Mouse (Mus musculus): ENCODE results near the gene Gm11037. TPM values are rescaled to one million over a fixed set of nuclear protein-coding genes. Genes with fewer than 3 reads are reported as not detected.

Gm11037 gene
- polyA plus RNA-seq, 1 experiment from 2014 or later: not detected

DNA sequence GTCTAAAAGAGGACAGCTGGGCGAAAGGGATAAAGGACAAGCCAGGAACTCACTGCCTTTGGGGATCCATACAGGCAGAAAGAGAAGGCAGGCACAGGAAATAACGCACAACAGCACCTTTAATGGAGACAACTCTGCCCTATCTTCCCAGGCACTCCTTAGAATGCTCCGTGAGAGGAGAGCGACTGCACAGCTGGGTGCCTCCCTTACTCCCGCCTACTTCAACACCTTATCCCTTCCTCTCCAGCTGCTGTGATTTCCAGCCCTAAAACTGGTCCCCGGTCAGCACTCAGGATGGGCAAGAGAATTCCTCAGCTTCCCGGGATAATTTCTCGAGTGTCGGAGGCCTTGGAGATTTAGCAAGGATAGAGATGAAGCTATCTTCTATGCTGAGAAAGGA, 37.6 kb downstream of the Gm11037 start:
- H3K9me3 ChIP-seq (ENCODE audit: control insufficient read depth, low read length): no peaks in the 10 kb centered on the region
- H3K9ac ChIP-seq (ENCODE audit: low read length): no peak overlapping the region
- no peak for TF ChIP-seq CTCF (IDR thresholded peaks at IDR 0.05; ENCODE audit: low read depth)
- no peak for TF ChIP-seq EP300 (optimal IDR thresholded peaks at IDR 0.05)
- ATAC-seq (ENCODE audit: low FRiP score, low TSS enrichment): no peak
- no peak overlapping the region for H3K27ac ChIP-seq (replicated peaks)
- H3K4me3 ChIP-seq (ENCODE audit: low read depth, low read length): no peak overlapping the region
- H3K4me1 ChIP-seq (replicated peaks; ENCODE audit: control insufficient read depth, insufficient read depth): peaks cover 5% of the 10 kb centered on the region; the same call in 1 of the 2 replicates
- H3K4me2 ChIP-seq (replicated peaks; ENCODE audit: low read depth): peak overlapping the region; percentile 29
- H3K27me3 ChIP-seq (ENCODE audit: control insufficient read depth, insufficient read depth, low read length): no peaks in the 10 kb centered on the region
- H3K36me3 ChIP-seq (ENCODE audit: control insufficient read depth, insufficient read depth, low read length): 0 out of 2 replicates have a peak, but pooled peaks cover 2% of the 10 kb centered on the region
- 42% methylated on average over 9 of the region's 9 CpGs for WGBS
- DNase-seq (ENCODE audit: low spot score): no peak

GRCm38 (mm10) chr2:131171401-131172104, 38.3 kb downstream of the Gm11037 start:
- DNase-seq (ENCODE audit: low spot score) (peak; percentile 56), ATAC-seq (ENCODE audit: low FRiP score, low TSS enrichment) (0 out of 2 replicates have a peak, but pooled peaks have one; percentile 27)
- H3K4me2 ChIP-seq (replicated peaks; ENCODE audit: low read depth): peak overlapping the region; percentile 29
- H3K27ac ChIP-seq (replicated peaks): no peak overlapping the region
- 36% methylated on average over 43 of the region's 43 CpGs for WGBS
- no peaks in the 10 kb centered on the region for H3K27me3 ChIP-seq (ENCODE audit: control insufficient read depth, insufficient read depth, low read length)
- 0 out of 2 replicates have a peak, but pooled peaks cover 2% of the 10 kb centered on the region for H3K36me3 ChIP-seq (ENCODE audit: control insufficient read depth, insufficient read depth, low read length)
- peak overlapping the region; percentile 27; the same call in 1 of the 2 replicates for H3K9ac ChIP-seq (ENCODE audit: low read length)
- H3K9me3 ChIP-seq (ENCODE audit: control insufficient read depth, low read length): no peaks in the 10 kb centered on the region
- peak overlapping the region; percentile 12; the same call in 1 of the 2 replicates for H3K4me3 ChIP-seq (ENCODE audit: low read depth, low read length)
- no peak for TF ChIP-seq EP300 (optimal IDR thresholded peaks at IDR 0.05)
- peak; percentile 44 for TF ChIP-seq CTCF (IDR thresholded peaks at IDR 0.05; ENCODE audit: low read depth)
- H3K4me1 ChIP-seq (replicated peaks; ENCODE audit: control insufficient read depth, insufficient read depth): peaks cover 5% of the 10 kb centered on the region; the same call in 1 of the 2 replicates

DNA sequence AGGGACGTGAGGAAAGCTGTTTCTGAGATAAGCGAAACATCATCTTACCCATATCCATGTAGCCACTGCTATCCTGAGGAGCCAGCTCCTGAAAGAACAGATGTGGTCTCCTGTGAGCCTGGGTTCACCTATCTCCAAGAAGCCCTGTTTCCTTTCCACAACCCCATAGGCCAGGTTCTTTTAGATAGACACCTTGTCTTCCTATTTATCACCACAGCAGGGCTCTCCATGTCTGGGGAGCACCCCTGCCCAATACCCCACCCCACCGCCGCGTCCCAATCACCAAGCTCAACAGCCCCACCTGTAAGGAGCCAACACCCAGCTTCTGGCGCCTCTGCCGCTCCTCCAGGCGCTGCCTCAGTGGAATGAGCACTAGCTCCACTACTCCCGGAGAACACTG, 39.0 kb downstream of the Gm11037 start:
- H3K9ac ChIP-seq (ENCODE audit: low read length): no peak overlapping the region
- no peak overlapping the region for H3K27ac ChIP-seq (replicated peaks)
- no peak for TF ChIP-seq EP300 (optimal IDR thresholded peaks at IDR 0.05)
- no peak for TF ChIP-seq CTCF (IDR thresholded peaks at IDR 0.05; ENCODE audit: low read depth)
- H3K27me3 ChIP-seq (ENCODE audit: control insufficient read depth, insufficient read depth, low read length): no peaks in the 10 kb centered on the region
- no peaks in the 10 kb centered on the region for H3K9me3 ChIP-seq (ENCODE audit: control insufficient read depth, low read length)
- 0 out of 2 replicates have a peak, but pooled peaks cover 2% of the 10 kb centered on the region for H3K36me3 ChIP-seq (ENCODE audit: control insufficient read depth, insufficient read depth, low read length)
- no peak for DNase-seq (ENCODE audit: low spot score)
- peaks cover 10% of the 10 kb centered on the region for H3K4me1 ChIP-seq (replicated peaks; ENCODE audit: control insufficient read depth, insufficient read depth)
- H3K4me2 ChIP-seq (replicated peaks; ENCODE audit: low read depth): no peak overlapping the region
- no peak overlapping the region for H3K4me3 ChIP-seq (ENCODE audit: low read depth, low read length)
- no peak for ATAC-seq (ENCODE audit: low FRiP score, low TSS enrichment)
- WGBS: 69% methylated on average over 9 of the region's 9 CpGs

DNA sequence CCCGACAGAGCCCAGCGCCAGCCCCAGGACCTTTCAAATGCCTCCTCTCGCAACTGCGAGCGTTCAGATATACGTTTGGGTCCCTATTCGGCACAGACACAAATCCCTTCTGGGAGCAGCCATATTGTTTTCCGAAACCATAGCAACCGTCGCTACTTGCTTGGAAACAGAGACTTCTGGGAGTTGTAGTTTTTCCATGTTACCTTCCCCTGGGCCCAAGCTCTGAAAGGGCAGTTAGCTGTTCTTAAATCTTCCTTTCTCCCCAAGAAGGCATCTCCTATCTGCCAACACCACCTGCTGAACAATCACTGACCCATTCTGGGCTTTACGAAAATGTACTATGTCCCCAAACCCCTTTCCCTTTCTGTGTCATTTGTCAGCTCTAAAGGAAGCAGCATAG, 41.4 kb downstream of the Gm11037 start:
- 4% methylated on average over 11 of the region's 11 CpGs for WGBS
- H3K9me3 ChIP-seq (ENCODE audit: control insufficient read depth, low read length): no peaks in the 10 kb centered on the region
- H3K27ac ChIP-seq (replicated peaks): no peak overlapping the region
- TF ChIP-seq CTCF (IDR thresholded peaks at IDR 0.05; ENCODE audit: low read depth) (no peak), EP300 (optimal IDR thresholded peaks at IDR 0.05) (no peak)
- ATAC-seq (ENCODE audit: low FRiP score, low TSS enrichment): no peak; the same call in 1 of the 2 replicates
- H3K4me1 ChIP-seq (replicated peaks; ENCODE audit: control insufficient read depth, insufficient read depth): peaks cover 23% of the 10 kb centered on the region
- H3K4me2 ChIP-seq (replicated peaks; ENCODE audit: low read depth): peak overlapping the region; percentile 77
- 0 out of 2 replicates have a peak overlapping the region, but pooled peaks have one; percentile 38 for H3K9ac ChIP-seq (ENCODE audit: low read length)
- peak; percentile 66 for DNase-seq (ENCODE audit: low spot score)
- H3K27me3 ChIP-seq (ENCODE audit: control insufficient read depth, insufficient read depth, low read length): no peaks in the 10 kb centered on the region
- H3K36me3 ChIP-seq (ENCODE audit: control insufficient read depth, insufficient read depth, low read length): 0 out of 2 replicates have a peak, but pooled peaks cover 2% of the 10 kb centered on the region
- peak overlapping the region; percentile 36 for H3K4me3 ChIP-seq (ENCODE audit: low read depth, low read length)

GRCm38 (mm10) chr2:131175286-131175944, 42.1 kb downstream of the Gm11037 start:
- DNase-seq (ENCODE audit: low spot score) (no peak), ATAC-seq (ENCODE audit: low FRiP score, low TSS enrichment) (no peak)
- Histone ChIP-seq H3K9ac (ENCODE audit: low read length) (no peak overlapping the region), H3K4me2 (replicated peaks; ENCODE audit: low read depth) (no peak overlapping the region), H3K27me3 (ENCODE audit: control insufficient read depth, insufficient read depth, low read length) (no peaks in the 10 kb centered on the region), H3K4me1 (replicated peaks; ENCODE audit: control insufficient read depth, insufficient read depth) (peaks cover 23% of the 10 kb centered on the region), H3K9me3 (ENCODE audit: control insufficient read depth, low read length) (no peaks in the 10 kb centered on the region), H3K27ac (replicated peaks) (peak overlapping the region; percentile 73; the same call in 1 of the 2 replicates), H3K4me3 (ENCODE audit: low read depth, low read length) (no peak overlapping the region), H3K36me3 (ENCODE audit: control insufficient read depth, insufficient read depth, low read length) (0 out of 2 replicates have a peak, but pooled peaks cover 2% of the 10 kb centered on the region)
- TF ChIP-seq CTCF (IDR thresholded peaks at IDR 0.05; ENCODE audit: low read depth) (no peak), EP300 (optimal IDR thresholded peaks at IDR 0.05) (no peak)
- 46% methylated on average over 3 of the region's 3 CpGs for WGBS
